Mouse (Mus musculus): Measurements from ENCODE around the gene Fancc. TPM values are rescaled to one million over a fixed set of nuclear protein-coding genes. Genes with fewer than 3 reads are reported as not detected.
A peak's percentile ranks its signal among the peaks of the same experiment; 100 is the strongest.

Gene Fancc
- total RNA-seq, 2 experiments from 2014 or later = 7.9 to 10.3 TPM

GRCm38 (mm10) chr13:63246332-63246940 is 250.6 kb downstream of the Fancc start:
- intact Hi-C loops (cut with DNase I) = loop anchor here (10.0 kb wide), 1 partner anchor 302 kb away; no protein-coding TSS in a partner anchor
- no peak for DNase-seq (ENCODE audit: extremely low spot score in 1 of 2, low spot score in 2 of 2)

GRCm38 (mm10) chr13:63245812-63246211 is 251.3 kb downstream of the Fancc start:
- intact Hi-C loops (cut with DNase I) = loop anchor here (10.0 kb wide), 1 partner anchor 301 kb away; no protein-coding TSS in a partner anchor
- DNase-seq (ENCODE audit: extremely low spot score in 1 of 2, low spot score in 2 of 2) = no peak

GRCm38 (mm10) chr13:63245218-63245617 is 251.9 kb downstream of the Fancc start:
- intact Hi-C loops (cut with DNase I) = loop anchor here (10.0 kb wide), 1 partner anchor 300 kb away; no protein-coding TSS in a partner anchor
- no peak for DNase-seq (ENCODE audit: extremely low spot score in 1 of 2, low spot score in 2 of 2)

- no peak for DNase-seq (ENCODE audit: extremely low spot score in 1 of 2, low spot score in 2 of 2)
- intact Hi-C loops (cut with DNase I) = loop anchor here (10.0 kb wide), 1 partner anchor 300 kb away; no protein-coding TSS in a partner anchor
Measured at GRCm38 (mm10) chr13:63244425-63244824, 252.7 kb downstream of the Fancc start.

GRCm38 (mm10) chr13:63243586-63243985 is 253.5 kb downstream of the Fancc start:
- DNase-seq (ENCODE audit: extremely low spot score in 1 of 2, low spot score in 2 of 2) = no peak
- intact Hi-C loops (cut with DNase I) = loop anchor here (10.0 kb wide), 1 partner anchor 299 kb away; no protein-coding TSS in a partner anchor

GRCm38 (mm10) chr13:63242401-63243192 is 254.5 kb downstream of the Fancc start:
- intact Hi-C loops (cut with DNase I) = loop anchor here (10.0 kb wide), 1 partner anchor 298 kb away; no protein-coding TSS in a partner anchor
- DNase-seq (ENCODE audit: extremely low spot score in 1 of 2, low spot score in 2 of 2) = no peak

- DNase-seq (ENCODE audit: extremely low spot score in 1 of 2, low spot score in 2 of 2) = no peak
- intact Hi-C loops (cut with DNase I) = loop anchor here (10.0 kb wide), 1 partner anchor 297 kb away; no protein-coding TSS in a partner anchor
Measured at GRCm38 (mm10) chr13:63241665-63242064, 255.4 kb downstream of the Fancc start.

GRCm38 (mm10) chr13:63240835-63241234 is 256.2 kb downstream of the Fancc start:
- intact Hi-C loops (cut with DNase I) = loop anchor here (10.0 kb wide), 1 partner anchor 296 kb away; no protein-coding TSS in a partner anchor
- no peak for DNase-seq (ENCODE audit: extremely low spot score in 1 of 2, low spot score in 2 of 2)

- intact Hi-C loops (cut with DNase I) = loop anchor here (10.0 kb wide), 1 partner anchor 295 kb away; no protein-coding TSS in a partner anchor
- peak in 1 of 2 experiments; percentile 91 for DNase-seq (ENCODE audit: extremely low spot score in 1 of 2, low spot score in 2 of 2)
Measured at GRCm38 (mm10) chr13:63239877-63240671, 257.0 kb downstream of the Fancc start.

- intact Hi-C loops (cut with DNase I) = no loop called here
- no peak for DNase-seq (ENCODE audit: extremely low spot score in 1 of 2, low spot score in 2 of 2)
Measured at GRCm38 (mm10) chr13:63239301-63239804, 257.7 kb downstream of the Fancc start.

- intact Hi-C loops (cut with DNase I) = no loop called here
- DNase-seq (ENCODE audit: extremely low spot score in 1 of 2, low spot score in 2 of 2) = no peak
Measured at GRCm38 (mm10) chr13:63238045-63238444, 259.0 kb downstream of the Fancc start.

- DNase-seq (ENCODE audit: extremely low spot score in 1 of 2, low spot score in 2 of 2) = no peak
- intact Hi-C loops (cut with DNase I) = no loop called here
Measured at GRCm38 (mm10) chr13:63236159-63236893, 260.8 kb downstream of the Fancc start.

GRCm38 (mm10) chr13:63235551-63235950 is 261.5 kb downstream of the Fancc start:
- DNase-seq (ENCODE audit: extremely low spot score in 1 of 2, low spot score in 2 of 2) = no peak
- intact Hi-C loops (cut with DNase I) = no loop called here

Small RNA genes within 50 kb of the gene (microRNA-seq; reads per million reads assigned to microRNA genes)
- gene Mir23b (10,928 reads per million, percentile 95 among the genes with 10 or more reads in this experiment), gene Mir24-1 (not detected), gene Mir27b (1,155 reads per million, percentile 79 among the genes with 10 or more reads in this experiment), gene Mir3074-1 (not detected)

Other genes starting within 250 kb of the Fancc start
- gene Ptch1, start 76.3 kb upstream of the Fancc start, total RNA-seq (2021) = 10 to 100 TPM; 37.4 to 40.6 TPM

Measured in left cerebral cortex, postnatal 10 days (tissue).